Mouse (Mus musculus) granulocyte monocyte progenitor cell, adult 5-6 weeks (primary cell): ENCODE data around the gene Gm10057. TPM values are rescaled to one million over a fixed set of nuclear protein-coding genes. Genes with fewer than 3 reads are reported as not detected.
"Not testable (repeated sequence)": the region's sequence is repeated elsewhere in the genome, so short reads cannot be mapped to it uniquely, and the experiment has no call there.

ENCODE experiments used
- ATAC-seq: replicated peaks from 2 replicates; pipeline ENCODE4 v1.8.0; 2016; ENCODE audit warnings: mild to moderate bottlenecking, moderate TSS enrichment, inconsistent platforms; ENCODE audit not compliant: poor library complexity, severe bottlenecking
- total RNA-seq, 2 experiments: library from RNA; stranded (forward) in 1 of 2; stranded (reverse) in 1 of 2; fragments of 200-712, 200-1000 nt in 1 of 2; fragments of >200 nt in 1 of 2; fragmentation: Nextera tagmentation in 1 of 2; gene quantifications; 2 replicates each; pipeline ENCODE4 v1.2.3; 2014 to 2017

Gene Gm10057
- not detected in 2 replicates for total RNA-seq (2014; fragmentation: Nextera tagmentation)
- total RNA-seq (2017): not detected in 2 replicates

- not testable (repeated sequence) for ATAC-seq
These were observed at the start of gene Gm10057 for GRCm38 (mm10) chrX:154054939-154055338. Gene Gm10057, minus strand, starts transcription at chrX:154055039.

GRCm38 (mm10) chrX:154033727-154034126, 21.1 kb downstream of the Gm10057 start, which contains the start of gene 4921511M17Rik:
Gene 4921511M17Rik, minus strand, starts transcription at chrX:154033827.
- not testable (repeated sequence) for ATAC-seq

- ATAC-seq: not testable (repeated sequence)
These were observed 42.3 kb downstream of the Gm10057 start, which contains the start of gene Samt1 for GRCm38 (mm10) chrX:154012540-154012939. Gene Samt1, minus strand, starts transcription at chrX:154012640.

Other genes with a start within 250 kb of the Gm10057 start
- gene Spin2c, start 222.8 kb downstream of the Gm10057 start, total RNA-seq (2014; fragmentation: Nextera tagmentation): 1.1 TPM in 1 of 2 replicates, not detected in the other
- not detected in 2 replicates for gene Spin2c, start 222.8 kb downstream of the Gm10057 start, total RNA-seq (2017)
- gene Samt1, start 42.4 kb downstream of the Gm10057 start, total RNA-seq (2014; fragmentation: Nextera tagmentation): not detected in 2 replicates
- gene Samt1, start 42.4 kb downstream of the Gm10057 start, total RNA-seq (2017): not detected in 2 replicates
- gene 4921511M17Rik, start 21.2 kb downstream of the Gm10057 start, total RNA-seq (2014; fragmentation: Nextera tagmentation): not detected in 2 replicates
- not detected in 2 replicates for gene 4921511M17Rik, start 21.2 kb downstream of the Gm10057 start, total RNA-seq (2017)
- not detected in 2 replicates for gene Gm15140, start 65.6 kb upstream of the Gm10057 start, total RNA-seq (2014; fragmentation: Nextera tagmentation)
- not detected in 2 replicates for gene Gm15140, start 65.6 kb upstream of the Gm10057 start, total RNA-seq (2017)